Mouse (Mus musculus) stomach, embryonic 14.5 days (tissue): ENCODE measurements at regions not wholly inside any gene's neighbourhood (a gene's known extent, or its start where the extent isn't known, plus 50 kb on each side); places are given as distances from the start of the nearest gene placed in this dataset.

ENCODE experiments used
- ATAC-seq: fragments of 200-750 bp; cut with Nextera tagmentation; 2 replicates; pipeline ENCODE4 v1.8.0; 2017; ENCODE audit warnings: low read depth, moderate TSS enrichment; ENCODE audit not compliant: insufficient number of reproducible peaks, insufficient read depth, low FRiP score
- H3K27ac ChIP-seq: fragments of 300-500 bp; sonication (generic); 2 replicates; pipeline ENCODE4 v1.5.1; 2014; ENCODE audit warnings: mild to moderate bottlenecking, low read length, moderate library complexity, mixed read lengths
- H3K27me3 ChIP-seq: fragments of 300-500 bp; sonication (generic); 2 replicates; pipeline ENCODE4 v1.6.1; 2014; ENCODE audit warnings: low read length, control low read depth, mixed read lengths; ENCODE audit not compliant: control insufficient read depth, insufficient read depth
- H3K36me3 ChIP-seq: fragments of 300-500 bp; sonication (generic); 2 replicates; pipeline ENCODE4 v1.6.1; 2014; ENCODE audit warnings: mild to moderate bottlenecking, control low read depth, low read length, moderate library complexity, mixed read lengths; ENCODE audit not compliant: control insufficient read depth, insufficient read depth
- H3K4me1 ChIP-seq: fragments of 300-500 bp; sonication (generic); 2 replicates; pipeline ENCODE4 v1.6.1; 2014; ENCODE audit warnings: low read length, control low read depth, mixed read lengths; ENCODE audit not compliant: control insufficient read depth, insufficient read depth
- H3K4me2 ChIP-seq: fragments of 300-500 bp; sonication (generic); replicated peaks from 2 replicates; pipeline ENCODE4 v1.6.1; 2014; ENCODE audit warnings: low read depth, low read length, control low read depth
- H3K4me3 ChIP-seq: fragments of 300-500 bp; sonication (generic); 2 replicates; pipeline ENCODE4 v1.5.1; 2014; ENCODE audit warnings: low read depth, low read length, control low read depth
- H3K9ac ChIP-seq: fragments of 300-500 bp; sonication (generic); replicated peaks from 2 replicates; pipeline ENCODE4 v1.6.1; 2014; ENCODE audit warnings: low read depth, mild to moderate bottlenecking, control low read depth, low read length, moderate library complexity, mixed read lengths
- H3K9me3 ChIP-seq: fragments of 300-500 bp; sonication (generic); 2 replicates; pipeline ENCODE4 v1.6.1; 2016; ENCODE audit warnings: low read depth, low read length, control low read depth; ENCODE audit not compliant: control insufficient read depth
- WGBS: fragments of 180-500 bp; shearing (Covaris S2); extraction: QIAGEN DNeasy Blood & Tissue Kit; methylation state at CpG from one replicate; pipeline ENCODE4 v1.1.7; 2014; 5-methylcytosine and 5-hydroxymethylcytosine counted together

DNA sequence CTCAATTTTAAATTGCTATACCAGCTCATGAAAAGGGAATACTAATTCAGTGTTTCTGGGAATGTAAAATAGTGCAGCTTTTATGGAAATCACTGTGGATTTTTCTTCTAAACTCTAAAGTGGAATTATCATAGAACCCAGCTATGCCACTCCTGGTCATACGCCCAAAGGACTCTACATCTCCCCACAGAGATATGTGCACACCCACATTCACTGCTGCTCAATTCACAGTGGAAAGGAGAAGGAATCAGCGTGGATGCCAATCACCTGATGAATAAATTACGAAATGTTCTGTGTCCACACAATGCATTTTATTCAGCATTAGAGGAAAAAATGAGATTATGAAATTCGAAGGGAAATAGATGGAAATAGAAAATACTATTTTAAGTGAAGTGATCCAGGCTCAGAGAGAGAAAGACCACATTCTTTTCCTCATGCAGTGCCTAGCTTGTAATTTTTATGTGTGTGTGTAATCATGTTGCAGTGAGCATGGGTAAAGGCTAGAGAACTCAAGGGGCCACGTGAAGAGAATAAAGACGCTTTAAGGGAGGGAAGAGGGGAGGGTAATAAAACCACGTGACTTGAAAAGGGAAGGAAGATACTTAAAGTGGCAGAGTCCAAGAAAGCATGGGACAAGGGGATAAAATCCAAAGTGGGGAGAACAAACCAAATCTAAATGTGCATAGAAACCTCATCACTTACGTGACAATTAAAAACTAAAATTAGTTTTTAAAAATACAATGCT is 321.8 kb upstream of the Tmem229a start:
- Histone ChIP-seq H3K4me2 (no peak overlapping the region), H3K27me3 (no peaks in the 10 kb centered on the region), H3K9ac (no peak overlapping the region), H3K36me3 (no peaks in the 10 kb centered on the region), H3K27ac (no peak overlapping the region), H3K4me3 (no peak overlapping the region), H3K4me1 (no peaks in the 10 kb centered on the region), H3K9me3 (no peaks in the 10 kb centered on the region)
- 48% methylated on average over 8 of the region's 8 CpGs for WGBS
- ATAC-seq: no peak

DNA sequence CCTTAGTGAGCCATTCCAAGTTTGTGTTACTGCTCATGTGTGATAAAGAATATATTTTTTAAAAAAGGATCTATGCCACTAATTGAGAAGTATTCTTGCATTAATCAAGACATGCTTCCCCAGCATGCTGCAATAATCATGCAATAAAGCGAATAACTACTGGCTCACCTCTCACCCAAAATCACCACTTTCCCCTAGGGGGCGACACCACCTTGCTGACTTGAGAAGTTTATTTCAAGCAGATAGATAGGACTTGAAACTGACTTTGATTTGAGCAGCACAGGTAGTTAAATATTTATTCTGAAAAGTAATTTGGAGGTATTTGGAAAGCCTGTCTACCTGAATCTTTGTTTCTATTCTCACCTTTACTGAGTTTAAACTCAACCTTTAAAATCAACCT is 320.1 kb upstream of the Tmem229a start:
- WGBS: 50% methylated on average over 2 of the region's 2 CpGs
- no peak overlapping the region for H3K4me3 ChIP-seq
- H3K27ac ChIP-seq: no peak overlapping the region
- ATAC-seq: no peak
- H3K4me2 ChIP-seq: no peak overlapping the region
- H3K36me3 ChIP-seq: no peaks in the 10 kb centered on the region
- no peak overlapping the region for H3K9ac ChIP-seq
- H3K27me3 ChIP-seq: no peaks in the 10 kb centered on the region
- no peaks in the 10 kb centered on the region for H3K9me3 ChIP-seq
- H3K4me1 ChIP-seq: no peaks in the 10 kb centered on the region

- no peak overlapping the region for H3K27ac ChIP-seq
- no peaks in the 10 kb centered on the region for H3K4me1 ChIP-seq
- H3K4me2 ChIP-seq: no peak overlapping the region
- no peak overlapping the region for H3K9ac ChIP-seq
- no peaks in the 10 kb centered on the region for H3K36me3 ChIP-seq
- 94% methylated on average over 1 of the region's 1 CpGs for WGBS
- ATAC-seq: no peak
- H3K27me3 ChIP-seq: no peaks in the 10 kb centered on the region
- H3K4me3 ChIP-seq: no peak overlapping the region
- no peaks in the 10 kb centered on the region for H3K9me3 ChIP-seq
Measured at GRCm38 (mm10) chr6:25260559-25260958, 304.5 kb upstream of the Tmem229a start.

GRCm38 (mm10) chr6:25255762-25256161 is 299.7 kb upstream of the Tmem229a start:
- Histone ChIP-seq H3K9ac (no peak overlapping the region), H3K4me3 (no peak overlapping the region), H3K9me3 (no peaks in the 10 kb centered on the region), H3K36me3 (no peaks in the 10 kb centered on the region), H3K27me3 (no peaks in the 10 kb centered on the region), H3K4me1 (no peaks in the 10 kb centered on the region), H3K27ac (no peak overlapping the region), H3K4me2 (no peak overlapping the region)
- 68% methylated on average over 2 of the region's 2 CpGs for WGBS
- ATAC-seq: no peak

DNA sequence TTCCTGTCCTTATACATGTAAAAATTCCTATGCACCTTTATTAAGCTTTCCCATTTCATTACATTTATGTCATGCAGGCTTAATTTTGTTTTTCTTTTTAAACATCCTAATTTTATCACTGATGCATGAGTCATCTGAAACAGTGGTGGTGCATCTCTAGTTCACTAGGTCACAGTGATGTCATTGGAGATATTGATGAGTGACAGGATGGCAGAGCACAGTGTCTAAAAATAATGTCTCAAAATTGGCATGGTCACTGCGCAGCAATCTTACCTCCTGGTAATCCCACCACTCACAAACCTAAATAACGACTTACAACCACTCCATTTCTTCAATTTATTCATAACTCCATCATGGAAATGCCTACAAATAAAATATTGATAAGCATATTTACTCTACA is 280.9 kb upstream of the Tmem229a start:
- H3K36me3 ChIP-seq: no peaks in the 10 kb centered on the region
- no peak overlapping the region for H3K27ac ChIP-seq
- no peak overlapping the region for H3K4me3 ChIP-seq
- no peaks in the 10 kb centered on the region for H3K4me1 ChIP-seq
- H3K4me2 ChIP-seq: no peak overlapping the region
- H3K27me3 ChIP-seq: no peaks in the 10 kb centered on the region
- WGBS: 81% methylated on average over 2 of the region's 2 CpGs
- ATAC-seq: no peak
- H3K9ac ChIP-seq: no peak overlapping the region
- H3K9me3 ChIP-seq: no peaks in the 10 kb centered on the region

GRCm38 (mm10) chr6:25236616-25237015 is 280.5 kb upstream of the Tmem229a start:
- Histone ChIP-seq H3K4me2 (no peak overlapping the region), H3K36me3 (no peaks in the 10 kb centered on the region), H3K27ac (no peak overlapping the region), H3K4me3 (no peak overlapping the region), H3K27me3 (no peaks in the 10 kb centered on the region), H3K9ac (no peak overlapping the region), H3K9me3 (no peaks in the 10 kb centered on the region), H3K4me1 (no peaks in the 10 kb centered on the region)
- no peak for ATAC-seq
- WGBS: 87% methylated on average over 3 of the region's 3 CpGs
